Mouse (Mus musculus) left cerebral cortex, adult 9 months (tissue): ENCODE data around the gene Gm21985.
"Not testable (repeated sequence)": the region's sequence is repeated elsewhere in the genome, so short reads cannot be mapped to it uniquely, and the experiment has no call there.

Experiments used
- DNase-seq, 2 experiments: peaks; one replicate each; pipeline ENCODE4 v3.0.0; 2022; ENCODE audit warnings: low spot score in 2 of 2

Gene Gm21985

GRCm38 (mm10) chr2:112392689-112393088 is 126.6 kb downstream of the Gm21985 start:
- DNase-seq: no peak

- no peak for DNase-seq
These were observed 127.8 kb downstream of the Gm21985 start for GRCm38 (mm10) chr2:112393958-112394357.

- DNase-seq: no peak
These were observed 130.5 kb downstream of the Gm21985 start for GRCm38 (mm10) chr2:112396649-112397048.

GRCm38 (mm10) chr2:112407030-112407429 is 140.9 kb downstream of the Gm21985 start:
- no peak for DNase-seq

GRCm38 (mm10) chr2:112425308-112425707 is 159.2 kb downstream of the Gm21985 start:
- DNase-seq: no peak

- DNase-seq: not testable (repeated sequence)
These were observed 162.4 kb downstream of the Gm21985 start for GRCm38 (mm10) chr2:112428534-112428933.

GRCm38 (mm10) chr2:112429665-112430064 is 163.6 kb downstream of the Gm21985 start:
- DNase-seq: no peak

GRCm38 (mm10) chr2:112430403-112430802 is 164.3 kb downstream of the Gm21985 start:
- no peak for DNase-seq

- peak in 1 of 2 experiments; percentile 15 for DNase-seq
These were observed 166.4 kb downstream of the Gm21985 start for GRCm38 (mm10) chr2:112432523-112432922.

- no peak for DNase-seq
These were observed 167.2 kb downstream of the Gm21985 start for GRCm38 (mm10) chr2:112433359-112433758.

GRCm38 (mm10) chr2:112436292-112436691 is 170.2 kb downstream of the Gm21985 start:
- no peak for DNase-seq

- DNase-seq: no peak
These were observed 171.5 kb downstream of the Gm21985 start for GRCm38 (mm10) chr2:112437589-112437988.

- DNase-seq: peak in 1 of 2 experiments; percentile 34
These were observed 177.4 kb downstream of the Gm21985 start for GRCm38 (mm10) chr2:112443491-112443890.

- DNase-seq: no peak
These were observed 179.4 kb downstream of the Gm21985 start for GRCm38 (mm10) chr2:112445511-112445910.

GRCm38 (mm10) chr2:112448046-112448445 is 181.9 kb downstream of the Gm21985 start:
- DNase-seq: not testable (repeated sequence)

- DNase-seq: no peak
These were observed 182.5 kb downstream of the Gm21985 start for GRCm38 (mm10) chr2:112448510-112449059.

- DNase-seq: no peak
These were observed 183.6 kb downstream of the Gm21985 start for GRCm38 (mm10) chr2:112449597-112450296.

- DNase-seq: not testable (repeated sequence)
These were observed 186.4 kb downstream of the Gm21985 start for GRCm38 (mm10) chr2:112452513-112452912.

- DNase-seq: no peak
These were observed 188.2 kb downstream of the Gm21985 start for GRCm38 (mm10) chr2:112454125-112454861.

- DNase-seq: peak; percentile 82 to 94
These were observed 188.9 kb downstream of the Gm21985 start, which contains the start of gene Emc7 for GRCm38 (mm10) chr2:112454862-112455564. Gene Emc7 (plus strand): TSS chr2:112454997.
